Mouse (Mus musculus): ENCODE measurements around the gene Fam205c. TPM values are rescaled to one million over a fixed set of nuclear protein-coding genes. Genes with fewer than 3 reads are reported as not detected.

The Fam205c gene
- not detected in 2 replicates for polyA plus RNA-seq (2015; fragmentation: Nextera tagmentation; extraction: Ambion mirVana)

DNA sequence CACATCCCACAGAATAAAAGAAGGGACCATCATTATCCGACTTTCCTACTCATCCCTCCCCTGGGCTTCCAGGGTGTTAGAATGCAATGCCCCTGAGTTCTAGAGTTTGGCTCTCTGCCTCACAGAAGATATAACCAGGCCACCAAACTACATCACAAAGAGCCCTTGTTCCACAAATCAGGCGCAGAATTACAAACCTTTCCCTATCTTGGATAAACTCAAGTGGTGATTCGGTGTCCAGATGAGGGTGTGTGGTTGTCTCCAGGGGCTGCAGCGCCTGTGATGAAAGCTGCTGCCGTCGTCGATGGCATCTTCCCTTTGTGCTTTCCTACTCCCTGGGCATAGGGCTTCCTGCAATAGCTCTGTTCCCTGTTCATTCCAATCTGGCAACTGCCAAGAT lies at the start of gene Fam205c:
Fam205c (minus strand) TSS at position 101 of the 400 bp plus-strand sequence.
- no peak for TF ChIP-seq CTCF (IDR thresholded peaks at IDR 0.05)
- TF ChIP-seq EP300 (IDR thresholded peaks at IDR 0.05): no peak
- Histone ChIP-seq H3K27me3 (replicated peaks; ENCODE audit: insufficient read depth, low read length) (no peaks in the 10 kb centered on the region), H3K9ac (replicated peaks; ENCODE audit: low read depth) (no peak within 1 kb of the TSS), H3K9me3 (ENCODE audit: low read length) (no peaks in the 10 kb centered on the region), H3K4me2 (replicated peaks; ENCODE audit: low read depth, low read length) (no peak within 1 kb of the TSS), H3K36me3 (ENCODE audit: insufficient read depth, low read length) (no peaks in the 10 kb centered on the region), H3K4me3 (ENCODE audit: low read depth, low read length) (no peak within 1 kb of the TSS), H3K4me1 (ENCODE audit: insufficient read depth, low read depth, low read length) (no peaks in the 10 kb centered on the region), H3K27ac (ENCODE audit: low read length) (no peak within 1 kb of the TSS)
- 73% methylated on average over 7 of the region's 7 CpGs for WGBS
- ATAC-seq (no peak), DNase-seq (ENCODE audit: low spot score) (no peak)

DNA sequence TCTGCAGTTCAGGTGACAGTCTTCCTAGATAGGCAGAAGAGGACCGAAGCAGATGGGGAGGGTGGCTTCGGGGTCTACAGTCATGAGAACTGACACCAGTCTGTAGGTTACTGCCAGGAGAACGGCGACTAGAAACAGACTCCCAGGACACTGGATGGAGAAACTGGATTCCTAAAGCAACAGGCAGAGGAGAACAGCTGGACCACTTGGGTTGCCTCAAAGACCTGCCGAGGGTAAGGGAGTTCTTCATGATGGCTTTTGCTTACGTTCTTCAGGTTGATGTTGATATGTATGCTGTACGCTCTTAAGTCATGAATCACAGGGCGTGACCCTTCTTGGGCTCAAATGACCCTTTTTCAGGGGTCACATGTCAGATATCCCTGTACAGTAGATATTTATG lies 48.4 kb upstream of the Fam205c start:
- H3K4me3 ChIP-seq (ENCODE audit: low read depth, low read length): no peak overlapping the region
- TF ChIP-seq CTCF (IDR thresholded peaks at IDR 0.05) (no peak), EP300 (IDR thresholded peaks at IDR 0.05) (no peak)
- no peak for ATAC-seq
- H3K27me3 ChIP-seq (replicated peaks; ENCODE audit: insufficient read depth, low read length): peaks cover 8% of the 10 kb centered on the region; the same call in 1 of the 2 replicates
- no peaks in the 10 kb centered on the region for H3K36me3 ChIP-seq (ENCODE audit: insufficient read depth, low read length)
- H3K9ac ChIP-seq (replicated peaks; ENCODE audit: low read depth): no peak overlapping the region
- H3K27ac ChIP-seq (ENCODE audit: low read length): no peak overlapping the region
- DNase-seq (ENCODE audit: low spot score): no peak
- 81% methylated on average over 8 of the region's 8 CpGs for WGBS
- no peaks in the 10 kb centered on the region for H3K9me3 ChIP-seq (ENCODE audit: low read length)
- H3K4me2 ChIP-seq (replicated peaks; ENCODE audit: low read depth, low read length): no peak overlapping the region
- no peaks in the 10 kb centered on the region for H3K4me1 ChIP-seq (ENCODE audit: insufficient read depth, low read depth, low read length)

DNA sequence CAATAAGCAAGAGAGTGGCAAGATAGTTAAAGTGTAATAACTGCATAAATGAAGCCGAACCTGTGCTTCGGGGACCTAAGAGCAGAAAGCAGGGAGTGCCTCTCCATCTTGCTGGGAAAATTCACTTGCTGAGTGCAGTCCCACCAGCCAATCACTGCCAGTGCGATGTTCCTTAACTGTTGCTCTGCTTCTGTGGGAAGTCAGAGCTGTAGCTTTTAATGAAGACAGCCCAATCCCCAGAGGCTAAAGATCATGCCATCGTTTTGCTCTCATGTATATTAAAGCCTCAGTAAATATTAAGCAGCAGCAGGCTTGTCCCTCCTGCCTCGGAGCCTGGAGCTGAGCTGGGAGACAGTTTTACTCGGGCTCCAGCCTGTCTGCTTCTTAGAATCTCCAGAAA lies 48.0 kb upstream of the Fam205c start:
- WGBS: 65% methylated on average over 6 of the region's 6 CpGs
- H3K36me3 ChIP-seq (ENCODE audit: insufficient read depth, low read length): no peaks in the 10 kb centered on the region
- no peak for DNase-seq (ENCODE audit: low spot score)
- TF ChIP-seq CTCF (IDR thresholded peaks at IDR 0.05): no peak
- TF ChIP-seq EP300 (IDR thresholded peaks at IDR 0.05): no peak
- no peak overlapping the region for H3K27ac ChIP-seq (ENCODE audit: low read length)
- no peaks in the 10 kb centered on the region for H3K9me3 ChIP-seq (ENCODE audit: low read length)
- no peak for ATAC-seq
- no peak overlapping the region for H3K4me3 ChIP-seq (ENCODE audit: low read depth, low read length)
- no peak overlapping the region for H3K9ac ChIP-seq (replicated peaks; ENCODE audit: low read depth)
- H3K27me3 ChIP-seq (replicated peaks; ENCODE audit: insufficient read depth, low read length): peaks cover 11% of the 10 kb centered on the region; the same call in 1 of the 2 replicates
- no peak overlapping the region for H3K4me2 ChIP-seq (replicated peaks; ENCODE audit: low read depth, low read length)
- H3K4me1 ChIP-seq (ENCODE audit: insufficient read depth, low read depth, low read length): no peaks in the 10 kb centered on the region

DNA sequence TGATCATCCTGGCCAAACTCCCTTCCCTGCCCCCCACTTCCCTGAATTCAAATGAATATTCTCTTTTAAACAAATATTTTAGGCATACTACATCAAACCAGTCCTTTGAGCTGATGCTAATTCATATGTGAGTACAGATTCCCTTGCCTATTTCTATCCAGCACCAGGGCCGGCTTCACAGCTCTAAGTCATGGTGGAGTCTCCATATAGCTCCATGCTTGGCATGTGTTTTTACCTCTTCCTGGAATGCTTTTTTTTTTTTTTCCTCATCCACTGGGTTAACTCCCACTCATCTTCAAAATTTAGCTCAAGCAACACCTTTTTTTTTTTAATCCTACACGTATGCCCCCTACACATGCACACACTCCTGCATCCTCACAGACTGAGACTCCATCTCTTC lies 47.5 kb upstream of the Fam205c start:
- Histone ChIP-seq H3K9ac (replicated peaks; ENCODE audit: low read depth) (no peak overlapping the region), H3K4me3 (ENCODE audit: low read depth, low read length) (no peak overlapping the region), H3K4me1 (ENCODE audit: insufficient read depth, low read depth, low read length) (no peaks in the 10 kb centered on the region), H3K9me3 (ENCODE audit: low read length) (no peaks in the 10 kb centered on the region), H3K27me3 (replicated peaks; ENCODE audit: insufficient read depth, low read length) (peaks cover 13% of the 10 kb centered on the region; the same call in 1 of the 2 replicates), H3K4me2 (replicated peaks; ENCODE audit: low read depth, low read length) (no peak overlapping the region), H3K27ac (ENCODE audit: low read length) (no peak overlapping the region), H3K36me3 (ENCODE audit: insufficient read depth, low read length) (no peaks in the 10 kb centered on the region)
- ATAC-seq: no peak
- TF ChIP-seq EP300 (IDR thresholded peaks at IDR 0.05): no peak
- no peak for TF ChIP-seq CTCF (IDR thresholded peaks at IDR 0.05)
- WGBS: 72% methylated on average over 2 of the region's 2 CpGs
- DNase-seq (ENCODE audit: low spot score): no peak

DNA sequence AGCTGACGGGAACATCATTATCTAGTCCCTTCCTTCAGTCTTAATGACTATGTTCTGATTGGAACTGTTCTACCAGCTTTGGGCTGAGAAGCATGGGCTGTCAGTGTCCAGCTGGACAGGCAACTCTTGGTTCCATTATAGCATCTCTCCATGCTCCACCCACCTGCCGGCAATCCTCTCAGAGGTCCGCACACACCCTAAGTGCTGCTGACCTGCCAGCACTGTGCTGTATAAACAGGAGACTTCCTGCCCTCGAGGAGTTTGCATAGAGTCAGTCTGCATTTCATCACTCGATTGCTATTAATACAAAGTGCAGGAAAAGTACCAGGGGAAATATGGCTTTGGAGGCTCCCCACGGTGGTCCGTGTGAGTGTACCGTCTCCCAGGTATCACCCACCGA lies 46.7 kb upstream of the Fam205c start:
- no peak for TF ChIP-seq CTCF (IDR thresholded peaks at IDR 0.05)
- no peak for TF ChIP-seq EP300 (IDR thresholded peaks at IDR 0.05)
- Histone ChIP-seq H3K9ac (replicated peaks; ENCODE audit: low read depth) (no peak overlapping the region), H3K27me3 (replicated peaks; ENCODE audit: insufficient read depth, low read length) (peaks cover 19% of the 10 kb centered on the region; the same call in 1 of the 2 replicates), H3K4me1 (ENCODE audit: insufficient read depth, low read depth, low read length) (no peaks in the 10 kb centered on the region), H3K4me3 (ENCODE audit: low read depth, low read length) (no peak overlapping the region), H3K27ac (ENCODE audit: low read length) (no peak overlapping the region), H3K9me3 (ENCODE audit: low read length) (no peaks in the 10 kb centered on the region), H3K36me3 (ENCODE audit: insufficient read depth, low read length) (no peaks in the 10 kb centered on the region), H3K4me2 (replicated peaks; ENCODE audit: low read depth, low read length) (no peak overlapping the region)
- ATAC-seq (no peak), DNase-seq (ENCODE audit: low spot score) (peak; percentile 29)
- WGBS: 37% methylated on average over 9 of the region's 9 CpGs

DNA sequence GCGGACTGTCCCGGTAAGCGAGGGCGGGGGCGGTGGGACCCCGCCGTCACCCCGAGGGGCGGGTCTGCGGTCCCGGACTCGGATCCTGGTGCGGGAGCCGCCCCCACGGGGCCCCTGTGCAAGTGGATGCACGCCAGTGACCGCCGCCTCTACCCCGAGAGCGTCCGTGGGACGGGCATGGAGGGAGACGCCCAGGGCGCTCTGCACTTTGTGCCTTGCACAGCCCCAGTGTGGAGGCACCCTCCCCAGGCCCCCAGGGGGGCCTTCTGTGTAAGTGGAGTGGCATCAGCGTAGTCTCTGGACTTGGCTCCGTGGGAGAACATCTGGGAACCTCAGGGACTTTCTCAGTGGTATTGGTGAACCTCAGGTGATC lies 43.4 kb upstream of the Fam205c start:
- WGBS: 3% methylated on average over 15 of the region's 26 CpGs
- Histone ChIP-seq H3K4me1 (ENCODE audit: insufficient read depth, low read depth, low read length) (no peaks in the 10 kb centered on the region), H3K27ac (ENCODE audit: low read length) (no peak overlapping the region), H3K4me2 (replicated peaks; ENCODE audit: low read depth, low read length) (peak overlapping the region; percentile 92), H3K9me3 (ENCODE audit: low read length) (no peaks in the 10 kb centered on the region), H3K27me3 (replicated peaks; ENCODE audit: insufficient read depth, low read length) (peaks cover 29% of the 10 kb centered on the region), H3K36me3 (ENCODE audit: insufficient read depth, low read length) (no peaks in the 10 kb centered on the region), H3K4me3 (ENCODE audit: low read depth, low read length) (peak overlapping the region; percentile 51), H3K9ac (replicated peaks; ENCODE audit: low read depth) (no peak overlapping the region; the same call in 1 of the 2 replicates)
- ATAC-seq: no peak
- no peak for TF ChIP-seq CTCF (IDR thresholded peaks at IDR 0.05)
- no peak for TF ChIP-seq EP300 (IDR thresholded peaks at IDR 0.05)
- DNase-seq (ENCODE audit: low spot score): no peak
